Mouse (Mus musculus): ENCODE data around the gene Farp2. TPM values are rescaled to one million over a fixed set of nuclear protein-coding genes. Genes with fewer than 3 reads are reported as not detected.
A peak's percentile ranks its signal among the peaks of the same experiment; 100 is the strongest.
"Not testable (repeated sequence)": the region's sequence is repeated elsewhere in the genome, so short reads cannot be mapped to it uniquely, and the experiment has no call there.

Gene Farp2
- polyA plus RNA-seq, 1 experiment from 2014 or later = 4.6 TPM

DNA sequence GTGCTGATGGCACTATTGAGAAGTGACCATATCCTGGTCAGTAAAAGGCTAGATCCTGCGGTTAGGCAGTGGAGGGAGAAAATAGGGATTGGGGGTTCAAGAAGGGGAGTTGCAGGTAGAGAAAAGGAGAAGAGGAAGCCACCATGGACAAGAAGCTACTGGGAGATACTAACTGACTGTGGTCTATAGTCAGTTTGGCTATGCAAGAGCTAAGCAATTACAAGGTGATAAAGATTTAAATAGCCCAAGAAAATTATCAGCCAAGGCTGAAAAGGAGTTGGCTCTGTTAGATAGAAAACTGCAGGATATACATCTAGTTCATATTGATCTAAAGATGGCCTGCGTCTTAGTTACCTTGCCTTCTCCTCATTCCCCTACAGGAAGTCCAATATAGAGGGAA is 130.8 kb downstream of the Farp2 start:
- no peaks in the 10 kb centered on the region for H3K4me1 ChIP-seq (replicated peaks)
- H3K27ac ChIP-seq = no peak overlapping the region
- 89% methylated on average over 2 of the region's 2 CpGs for WGBS
- H3K27me3 ChIP-seq = no peaks in the 10 kb centered on the region
- H3K36me3 ChIP-seq = no peaks in the 10 kb centered on the region
- H3K9ac ChIP-seq (replicated peaks) = no peak overlapping the region
- H3K9me3 ChIP-seq = no peaks in the 10 kb centered on the region
- ATAC-seq = no peak
- H3K4me2 ChIP-seq (replicated peaks) = no peak overlapping the region
- H3K4me3 ChIP-seq (replicated peaks) = no peak overlapping the region

DNA sequence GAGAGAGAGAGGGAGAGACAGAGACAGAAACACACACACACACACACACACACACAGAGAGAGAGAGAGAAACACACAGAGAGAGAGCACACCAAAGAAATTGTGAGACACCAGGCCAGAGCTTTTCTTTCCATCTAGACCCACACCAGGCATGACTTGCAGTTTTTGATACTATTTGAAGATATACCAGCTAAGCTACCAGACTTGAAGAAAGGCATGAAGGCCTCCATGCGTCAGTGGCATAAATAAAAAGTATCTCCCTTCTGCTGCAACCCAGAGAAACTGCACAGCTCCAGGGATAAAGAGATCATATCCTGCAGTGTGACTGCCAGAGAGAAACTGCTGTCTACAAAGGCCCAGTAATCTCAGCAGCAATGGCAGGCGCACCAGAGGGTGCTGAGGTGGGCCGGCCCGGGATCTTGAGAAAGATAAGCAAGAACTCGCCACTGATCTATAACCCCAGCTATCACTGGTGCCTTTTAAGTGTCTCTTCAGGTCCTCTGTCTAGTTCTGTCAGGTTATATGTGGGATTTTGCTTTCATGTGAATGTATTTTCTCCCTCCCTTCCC is 137.8 kb downstream of the Farp2 start:
- Histone ChIP-seq H3K4me3 (replicated peaks) (no peak overlapping the region), H3K4me1 (replicated peaks) (no peaks in the 10 kb centered on the region)

DNA sequence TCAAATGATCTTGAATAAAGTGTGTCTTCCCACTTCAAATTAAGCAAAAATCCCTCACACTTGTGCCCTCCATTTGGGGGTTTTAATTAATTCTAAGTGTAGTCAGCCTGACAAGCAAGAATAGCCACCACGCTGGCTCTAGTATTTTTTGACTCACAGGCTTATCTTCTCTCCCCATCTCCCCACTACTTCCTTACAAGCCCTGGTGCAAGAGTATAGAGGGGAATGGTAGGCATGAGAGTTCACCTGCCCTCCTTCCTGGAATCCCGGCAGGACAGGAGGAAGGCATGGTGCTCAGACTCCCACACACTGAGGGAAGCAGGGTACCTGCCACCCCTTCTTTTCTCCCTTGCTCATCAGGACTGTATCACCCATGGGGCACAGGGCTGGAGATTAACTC is 142.4 kb downstream of the Farp2 start:
- H3K4me2 ChIP-seq (replicated peaks) = no peak overlapping the region
- H3K27ac ChIP-seq = no peak overlapping the region
- H3K4me3 ChIP-seq (replicated peaks) = no peak overlapping the region
- H3K36me3 ChIP-seq = no peaks in the 10 kb centered on the region
- ATAC-seq = no peak
- no peaks in the 10 kb centered on the region for H3K27me3 ChIP-seq
- no peak overlapping the region for H3K9ac ChIP-seq (replicated peaks)
- H3K9me3 ChIP-seq = 0 out of 2 replicates have a peak, but pooled peaks cover 4% of the 10 kb centered on the region
- 76% methylated on average over 2 of the region's 2 CpGs for WGBS
- H3K4me1 ChIP-seq (replicated peaks) = no peaks in the 10 kb centered on the region

More for the DNA sequence above, 137.8 kb downstream of the Farp2 start:
- no peak for ATAC-seq
- WGBS = 73% methylated on average over 5 of the region's 5 CpGs
- no peak overlapping the region for H3K4me2 ChIP-seq (replicated peaks)
- H3K27me3 ChIP-seq = no peaks in the 10 kb centered on the region
- H3K27ac ChIP-seq = no peak overlapping the region
- H3K36me3 ChIP-seq = no peaks in the 10 kb centered on the region
- H3K9ac ChIP-seq (replicated peaks) = no peak overlapping the region
- 0 out of 2 replicates have a peak, but pooled peaks cover 4% of the 10 kb centered on the region for H3K9me3 ChIP-seq

DNA sequence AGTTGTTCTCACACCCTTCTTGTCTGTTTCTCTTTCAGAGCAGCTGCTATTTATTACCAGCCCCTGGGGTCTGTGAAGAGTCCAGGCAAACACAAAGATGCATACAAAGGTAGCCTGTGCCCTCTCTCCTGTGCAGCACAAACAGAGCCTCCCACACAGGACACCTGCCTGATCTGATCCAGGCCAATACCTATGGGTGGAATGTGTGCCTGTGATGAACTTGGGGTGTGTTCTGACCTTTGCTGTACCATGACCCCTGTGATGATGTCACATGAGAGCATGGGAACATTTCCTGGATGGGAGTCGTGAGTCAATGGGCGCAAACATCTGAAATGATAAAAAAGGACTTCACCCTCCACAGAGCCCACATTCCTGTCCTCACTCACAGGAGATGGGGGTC is 142.9 kb downstream of the Farp2 start:
- 76% methylated on average over 2 of the region's 2 CpGs for WGBS
- ATAC-seq = no peak
- no peaks in the 10 kb centered on the region for H3K4me1 ChIP-seq (replicated peaks)
- H3K9me3 ChIP-seq = 0 out of 2 replicates have a peak, but pooled peaks cover 4% of the 10 kb centered on the region
- H3K36me3 ChIP-seq = no peaks in the 10 kb centered on the region
- H3K27ac ChIP-seq = no peak overlapping the region
- H3K27me3 ChIP-seq = no peaks in the 10 kb centered on the region
- H3K4me3 ChIP-seq (replicated peaks) = no peak overlapping the region
- H3K9ac ChIP-seq (replicated peaks) = no peak overlapping the region
- H3K4me2 ChIP-seq (replicated peaks) = no peak overlapping the region

DNA sequence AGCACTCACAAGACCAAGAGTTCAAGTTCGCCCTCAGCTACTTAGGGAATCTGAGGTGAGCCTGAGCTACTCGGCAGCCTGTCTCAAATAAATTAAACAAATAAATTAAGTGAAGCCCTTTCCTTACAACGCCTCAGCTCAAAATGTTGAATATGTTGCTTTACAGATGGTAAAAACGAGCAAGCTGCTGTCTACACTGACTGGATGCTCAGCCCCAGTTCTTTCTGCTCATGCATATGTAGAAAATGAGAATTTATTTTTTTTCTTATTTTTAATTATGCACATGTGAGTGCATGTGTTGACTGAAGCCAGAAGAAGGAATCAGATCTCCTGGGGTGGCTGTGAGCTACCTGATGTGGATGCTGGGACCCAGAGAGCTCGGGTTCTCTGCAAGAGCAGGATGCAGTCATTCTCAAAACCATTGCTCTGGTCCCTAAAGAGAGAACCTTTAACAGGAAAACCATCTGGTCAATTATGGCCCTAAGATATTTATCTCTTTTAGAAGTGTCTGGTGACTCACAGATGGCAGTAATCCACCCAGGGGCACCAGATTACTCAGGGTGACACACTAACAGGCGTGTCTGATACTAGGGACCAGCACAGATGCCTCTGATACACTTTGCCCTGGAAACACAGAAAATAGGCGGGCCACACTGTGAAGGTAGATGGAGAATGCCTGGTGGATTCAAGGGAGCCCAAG is 144.6 kb downstream of the Farp2 start:
- no peak overlapping the region for H3K4me2 ChIP-seq (replicated peaks)
- ATAC-seq = no peak
- WGBS = 73% methylated on average over 7 of the region's 7 CpGs
- H3K36me3 ChIP-seq = no peaks in the 10 kb centered on the region
- no peaks in the 10 kb centered on the region for H3K27me3 ChIP-seq
- H3K9me3 ChIP-seq = 0 out of 2 replicates have a peak, but pooled peaks cover 4% of the 10 kb centered on the region
- H3K4me3 ChIP-seq (replicated peaks) = no peak overlapping the region
- H3K27ac ChIP-seq = no peak overlapping the region
- no peaks in the 10 kb centered on the region for H3K4me1 ChIP-seq (replicated peaks)
- H3K9ac ChIP-seq (replicated peaks) = no peak overlapping the region

DNA sequence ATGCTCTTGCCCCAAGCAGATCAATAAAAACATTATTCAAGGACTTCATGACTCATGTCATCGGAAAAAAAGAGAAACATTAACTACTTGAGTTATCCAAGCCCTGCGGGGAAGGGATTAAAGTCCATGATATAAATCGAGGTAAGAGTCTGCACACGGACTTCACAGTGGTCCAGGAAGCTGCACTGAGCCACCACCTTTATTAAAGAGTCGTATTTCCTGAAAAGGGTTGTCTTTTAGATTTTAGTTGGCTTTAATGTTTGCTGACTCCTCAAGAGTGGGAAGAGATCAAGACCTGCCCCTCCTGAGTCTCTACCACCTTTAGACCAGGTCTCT is 145.1 kb downstream of the Farp2 start:
- H3K4me1 ChIP-seq (replicated peaks) = no peaks in the 10 kb centered on the region
- H3K27me3 ChIP-seq = no peaks in the 10 kb centered on the region
- WGBS = 77% methylated on average over 5 of the region's 5 CpGs
- no peak for ATAC-seq
- no peak overlapping the region for H3K27ac ChIP-seq
- no peaks in the 10 kb centered on the region for H3K9me3 ChIP-seq
- no peaks in the 10 kb centered on the region for H3K36me3 ChIP-seq
- H3K4me2 ChIP-seq (replicated peaks) = no peak overlapping the region
- no peak overlapping the region for H3K9ac ChIP-seq (replicated peaks)
- no peak overlapping the region for H3K4me3 ChIP-seq (replicated peaks)

DNA sequence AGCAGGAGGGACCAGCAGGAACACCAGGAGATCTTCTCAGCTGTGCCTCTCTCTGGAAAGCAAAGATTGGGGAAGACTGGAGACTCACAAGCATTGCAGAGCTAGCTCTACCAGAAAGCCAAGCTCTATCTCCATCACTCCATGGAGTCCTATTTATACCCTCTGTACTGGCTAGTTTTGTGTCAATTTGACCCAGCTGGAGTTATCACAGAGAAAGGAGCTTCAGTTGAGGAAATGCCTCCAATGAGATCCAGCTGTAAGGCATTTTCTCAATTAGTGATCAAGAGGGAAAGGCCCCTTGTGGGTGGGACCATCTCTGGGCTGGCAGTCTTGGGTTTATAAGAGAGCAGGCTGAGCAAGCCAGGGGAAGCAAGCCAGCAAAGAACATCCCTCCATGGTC is 146.7 kb downstream of the Farp2 start, which contains the start of gene Stk25:
Stk25 (minus strand) TSS at position 101 of the 400 bp plus-strand sequence.
- H3K9ac ChIP-seq (replicated peaks); H3K4me2 ChIP-seq (replicated peaks); ATAC-seq; H3K36me3 ChIP-seq; H3K4me1 ChIP-seq (replicated peaks); H3K9me3 ChIP-seq; H3K27ac ChIP-seq; H3K27me3 ChIP-seq; H3K4me3 ChIP-seq (replicated peaks): not testable (repeated sequence)

DNA sequence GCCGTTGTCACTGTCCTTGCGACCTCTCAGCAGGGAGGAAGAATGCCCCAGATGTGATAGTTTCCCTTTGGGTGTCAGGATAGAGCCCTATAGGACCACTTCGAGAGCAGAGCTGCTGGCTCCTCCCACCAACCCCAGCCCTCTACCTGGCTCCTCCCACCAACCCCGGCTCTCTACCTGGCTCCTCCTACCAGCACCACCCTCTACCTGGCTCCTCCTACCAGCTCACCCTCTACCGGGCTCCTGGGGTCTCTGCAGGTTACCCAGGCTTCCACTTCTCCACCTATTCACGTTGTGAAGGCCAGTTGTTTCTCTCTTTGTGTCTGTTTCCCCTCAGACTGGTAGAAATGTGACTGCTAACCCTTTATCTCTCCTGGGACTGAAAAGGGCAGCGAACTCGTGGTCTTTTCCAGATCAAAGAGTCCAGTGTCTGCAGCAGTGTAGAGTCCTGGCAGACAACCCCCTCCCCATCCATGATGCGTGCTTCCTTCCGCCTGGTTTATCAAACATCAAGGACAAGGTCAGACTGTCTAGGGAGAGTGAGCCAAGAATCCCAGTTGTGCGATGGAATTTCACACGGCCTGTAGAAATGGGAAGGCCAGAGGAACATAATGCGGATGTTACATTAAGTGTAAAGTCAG is 156.0 kb downstream of the Farp2 start:
- WGBS = 26% methylated on average over 13 of the region's 13 CpGs
- Histone ChIP-seq H3K4me1 (replicated peaks) (peaks cover 15% of the 10 kb centered on the region), H3K27ac (0 out of 2 replicates have a peak overlapping the region, but pooled peaks have one; percentile 12), H3K4me3 (replicated peaks) (no peak overlapping the region), H3K9me3 (no peaks in the 10 kb centered on the region), H3K9ac (replicated peaks) (no peak overlapping the region), H3K36me3 (no peaks in the 10 kb centered on the region), H3K27me3 (peaks cover 5% of the 10 kb centered on the region; the same call in 1 of the 2 replicates), H3K4me2 (replicated peaks) (no peak overlapping the region)
- ATAC-seq = no peak

DNA sequence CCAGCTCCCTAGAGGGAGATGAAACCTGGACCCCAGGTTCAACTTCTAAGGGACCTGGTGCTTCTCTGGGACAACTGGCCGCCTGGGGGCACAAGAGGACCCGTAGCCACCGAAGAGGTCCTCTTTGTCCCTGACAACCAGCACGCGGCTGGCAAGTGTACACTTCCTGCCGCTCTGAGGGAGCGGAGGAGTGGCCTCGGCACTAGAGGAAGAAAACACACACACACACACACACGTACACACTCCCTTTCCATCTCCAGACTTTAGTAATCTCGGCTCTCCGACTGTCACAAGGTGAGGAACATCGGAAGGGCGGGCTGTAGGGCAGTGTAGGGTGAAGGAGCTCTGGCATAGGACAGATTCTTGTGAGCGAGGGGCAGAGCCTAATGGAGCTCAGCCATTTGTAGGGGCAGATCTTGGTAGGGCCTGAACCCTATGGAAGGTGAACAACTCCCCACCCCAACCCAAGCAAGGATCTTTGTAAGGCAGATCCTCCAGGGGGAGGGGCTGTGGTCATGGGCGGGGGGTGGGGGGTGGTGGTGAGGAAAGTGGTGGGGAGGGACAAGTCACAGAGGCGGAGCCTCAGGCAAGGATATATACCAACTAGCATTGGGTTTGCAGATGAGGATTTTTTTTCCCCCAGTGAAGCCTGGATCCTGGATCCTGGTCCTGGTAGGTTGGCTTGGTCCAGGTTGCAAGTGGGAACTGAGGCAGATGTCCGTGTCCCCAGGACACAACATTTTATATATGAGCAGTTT is 157.1 kb downstream of the Farp2 start:
- peak overlapping the region; percentile 58 for H3K9ac ChIP-seq (replicated peaks)
- ATAC-seq = peak; percentile 93
- peak overlapping the region; percentile 59 for H3K4me2 ChIP-seq (replicated peaks)
- H3K27ac ChIP-seq = peak overlapping the region; percentile 75
- H3K4me1 ChIP-seq (replicated peaks) = peaks cover 15% of the 10 kb centered on the region
- no peaks in the 10 kb centered on the region; the same call in 1 of the 2 replicates for H3K9me3 ChIP-seq
- peak overlapping the region; percentile 44 for H3K4me3 ChIP-seq (replicated peaks)
- H3K36me3 ChIP-seq = no peaks in the 10 kb centered on the region
- peaks cover 5% of the 10 kb centered on the region; the same call in 1 of the 2 replicates for H3K27me3 ChIP-seq
- 9% methylated on average over 17 of the region's 17 CpGs for WGBS

DNA sequence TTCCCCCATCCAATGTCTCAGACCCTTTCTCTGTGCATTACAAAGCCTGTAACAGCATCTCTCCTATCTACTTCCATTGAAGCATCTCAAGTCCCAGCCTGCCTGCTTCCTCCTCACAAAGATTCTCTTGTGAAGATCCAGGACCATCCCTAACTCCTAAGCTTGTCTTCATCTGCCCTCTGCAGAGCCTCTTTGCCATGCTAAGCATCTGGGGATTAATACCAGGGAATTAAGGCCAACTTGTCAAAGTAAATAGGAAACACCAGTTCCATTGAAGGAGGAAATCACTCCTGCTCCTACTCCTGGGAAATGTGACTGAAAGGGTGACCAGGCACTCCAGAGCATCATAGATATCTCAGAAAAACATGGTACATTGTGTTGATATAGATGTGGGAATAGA is 158.1 kb downstream of the Farp2 start:
- Histone ChIP-seq H3K36me3 (no peaks in the 10 kb centered on the region), H3K9me3 (no peaks in the 10 kb centered on the region; the same call in 1 of the 2 replicates), H3K4me2 (replicated peaks) (peak overlapping the region; percentile 59; the same call in 1 of the 2 replicates), H3K27ac (no peak overlapping the region), H3K4me3 (replicated peaks) (no peak overlapping the region), H3K9ac (replicated peaks) (no peak overlapping the region), H3K4me1 (replicated peaks) (peaks cover 15% of the 10 kb centered on the region), H3K27me3 (peaks cover 5% of the 10 kb centered on the region; the same call in 1 of the 2 replicates)
- ATAC-seq = no peak
